Mouse (Mus musculus) hindbrain, embryonic 14.5 days (tissue): ENCODE results near the gene Urah. TPM values are rescaled to one million over a fixed set of nuclear protein-coding genes. Genes with fewer than 3 reads are reported as not detected.

Source experiments
- ATAC-seq: fragments of 200-750 bp; cut with Nextera tagmentation; 2 replicates; pipeline ENCODE4 v1.8.0; 2017; ENCODE audit warnings: moderate number of reproducible peaks, mild to moderate bottlenecking, moderate TSS enrichment, moderate library complexity; ENCODE audit not compliant: low FRiP score
- DNase-seq: peaks from one replicate; pipeline ENCODE4 v3.0.0-alpha.2; 2015; ENCODE audit warnings: low spot score
- H3K27ac ChIP-seq: fragments of 300-500 bp; sonication (generic); 2 replicates; pipeline ENCODE4 v1.5.1; 2014; ENCODE audit warnings: mild to moderate bottlenecking, moderate library complexity
- H3K27me3 ChIP-seq: fragments of 300-500 bp; sonication (generic); 2 replicates; pipeline ENCODE4 v1.6.1; 2014; ENCODE audit warnings: mild to moderate bottlenecking, low read length, mixed read lengths; ENCODE audit not compliant: control insufficient read depth, insufficient read depth
- H3K36me3 ChIP-seq: fragments of 300-500 bp; sonication (generic); replicated peaks from 2 replicates; pipeline ENCODE4 v1.6.1; 2014; ENCODE audit not compliant: control insufficient read depth, insufficient read depth
- H3K4me1 ChIP-seq: fragments of 300-500 bp; sonication (generic); replicated peaks from 2 replicates; pipeline ENCODE4 v1.6.1; 2014; ENCODE audit warnings: antibody characterized with exemption, low read length, mixed read lengths; ENCODE audit not compliant: control insufficient read depth, insufficient read depth
- H3K4me2 ChIP-seq: fragments of 300-500 bp; sonication (generic); replicated peaks from 2 replicates; pipeline ENCODE4 v1.6.1; 2014; ENCODE audit warnings: mild to moderate bottlenecking, moderate library complexity
- H3K4me3 ChIP-seq: fragments of 300-500 bp; sonication (generic); replicated peaks from 2 replicates; pipeline ENCODE4 v1.5.1; 2014; ENCODE audit warnings: mild to moderate bottlenecking, low read length
- H3K9ac ChIP-seq: fragments of 300-500 bp; sonication (generic); 2 replicates; pipeline ENCODE4 v1.6.1; 2014
- H3K9me3 ChIP-seq: fragments of 300-500 bp; sonication (generic); 2 replicates; pipeline ENCODE4 v1.6.1; 2016; ENCODE audit warnings: low read length; ENCODE audit not compliant: control insufficient read depth
- WGBS: fragments of 180-500 bp; shearing (Covaris S2); extraction: QIAGEN DNeasy Blood & Tissue Kit; methylation state at CpG from one replicate; pipeline ENCODE4 v1.1.7; 2014; 5-methylcytosine and 5-hydroxymethylcytosine counted together
- polyA plus RNA-seq: library from polyadenylated mRNA; unstranded; fragments of >200 nt; fragmentation: Nextera tagmentation; extraction: Ambion mirVana; gene quantifications from 2 replicates; pipeline ENCODE4 v1.2.1, GENCODE M21; 2014

The Urah gene
- polyA plus RNA-seq, 1 experiment from 2014 or later = 0.31 TPM

DNA sequence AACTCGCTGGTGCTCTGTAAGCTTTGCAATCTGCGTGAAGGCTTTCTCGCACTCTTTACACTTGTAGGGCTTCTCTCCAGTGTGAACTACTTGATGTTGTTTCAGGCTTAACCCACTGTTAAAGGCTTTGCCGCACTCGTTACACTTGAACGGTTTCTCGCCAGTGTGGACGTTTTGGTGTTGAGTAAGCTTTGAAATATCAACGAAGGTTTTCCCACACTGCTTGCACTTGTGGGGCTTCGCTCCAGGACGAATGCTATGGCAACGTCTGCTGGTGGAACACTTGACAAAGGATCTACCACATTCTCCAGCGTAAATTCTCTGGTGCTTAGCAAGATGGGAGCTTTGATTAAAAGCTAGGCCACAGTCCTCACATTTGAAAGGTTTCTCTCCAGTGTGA, 23.1 kb upstream of the Urah start:
- no peak overlapping the region for H3K9ac ChIP-seq
- no peaks in the 10 kb centered on the region for H3K9me3 ChIP-seq
- H3K36me3 ChIP-seq = peaks cover 41% of the 10 kb centered on the region
- H3K27ac ChIP-seq = 0 out of 2 replicates have a peak overlapping the region, but pooled peaks have one; percentile 22
- WGBS = 79% methylated on average over 13 of the region's 13 CpGs
- H3K4me2 ChIP-seq = no peak overlapping the region
- no peaks in the 10 kb centered on the region for H3K27me3 ChIP-seq
- ATAC-seq (no peak), DNase-seq (no peak)
- no peak overlapping the region for H3K4me3 ChIP-seq
- H3K4me1 ChIP-seq = no peaks in the 10 kb centered on the region

DNA sequence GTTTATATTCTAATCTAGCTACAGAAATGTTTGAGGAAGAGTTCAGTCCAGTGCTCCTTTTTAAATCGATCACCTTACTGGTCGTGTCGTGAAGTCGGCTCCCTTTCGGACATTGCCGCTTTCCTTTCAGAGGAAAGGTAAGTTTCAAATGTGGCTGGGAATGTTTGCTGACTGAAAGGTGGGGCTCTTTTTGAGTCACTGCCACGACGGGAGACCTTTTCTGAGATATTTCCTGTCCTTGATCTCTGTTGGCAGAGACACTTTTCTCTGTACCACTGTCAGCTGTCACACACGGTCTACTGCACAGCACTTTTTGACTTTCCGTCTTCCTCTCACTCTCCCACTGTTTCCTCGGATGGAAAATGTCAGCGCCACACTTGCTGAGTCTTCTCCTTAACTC, 22.0 kb upstream of the Urah start:
- no peaks in the 10 kb centered on the region for H3K9me3 ChIP-seq
- H3K4me2 ChIP-seq = no peak overlapping the region
- ATAC-seq = no peak
- no peak for DNase-seq
- 0 out of 2 replicates have a peak, but pooled peaks cover 3% of the 10 kb centered on the region for H3K4me1 ChIP-seq
- no peak overlapping the region for H3K4me3 ChIP-seq
- no peak overlapping the region for H3K9ac ChIP-seq
- H3K27me3 ChIP-seq = no peaks in the 10 kb centered on the region
- H3K36me3 ChIP-seq = peaks cover 42% of the 10 kb centered on the region
- WGBS = 94% methylated on average over 12 of the region's 12 CpGs
- H3K27ac ChIP-seq = no peak overlapping the region

GRCm38 (mm10) chr7:140820173-140820572, 14.6 kb upstream of the Urah start:
- WGBS = 55% methylated on average over 4 of the region's 4 CpGs
- Histone ChIP-seq H3K9ac (no peak overlapping the region), H3K27me3 (no peaks in the 10 kb centered on the region), H3K4me2 (peak overlapping the region; percentile 63), H3K36me3 (peaks cover 7% of the 10 kb centered on the region; the same call in 1 of the 2 replicates), H3K9me3 (no peaks in the 10 kb centered on the region), H3K27ac (no peak overlapping the region), H3K4me3 (no peak overlapping the region; the same call in 1 of the 2 replicates), H3K4me1 (peaks cover 17% of the 10 kb centered on the region; the same call in 1 of the 2 replicates)
- DNase-seq (no peak), ATAC-seq (no peak)

GRCm38 (mm10) chr7:140821305-140821652, 13.5 kb upstream of the Urah start:
- H3K9ac ChIP-seq = peak overlapping the region; percentile 87
- 45% methylated on average over 5 of the region's 5 CpGs for WGBS
- ATAC-seq (peak; percentile 60), DNase-seq (no peak)
- peaks cover 17% of the 10 kb centered on the region; the same call in 1 of the 2 replicates for H3K4me1 ChIP-seq
- H3K27me3 ChIP-seq = no peaks in the 10 kb centered on the region
- H3K36me3 ChIP-seq = peaks cover 7% of the 10 kb centered on the region; the same call in 1 of the 2 replicates
- no peaks in the 10 kb centered on the region for H3K9me3 ChIP-seq
- peak overlapping the region; percentile 63 for H3K4me2 ChIP-seq
- peak overlapping the region; percentile 95 for H3K27ac ChIP-seq
- peak overlapping the region; percentile 75 for H3K4me3 ChIP-seq

DNA sequence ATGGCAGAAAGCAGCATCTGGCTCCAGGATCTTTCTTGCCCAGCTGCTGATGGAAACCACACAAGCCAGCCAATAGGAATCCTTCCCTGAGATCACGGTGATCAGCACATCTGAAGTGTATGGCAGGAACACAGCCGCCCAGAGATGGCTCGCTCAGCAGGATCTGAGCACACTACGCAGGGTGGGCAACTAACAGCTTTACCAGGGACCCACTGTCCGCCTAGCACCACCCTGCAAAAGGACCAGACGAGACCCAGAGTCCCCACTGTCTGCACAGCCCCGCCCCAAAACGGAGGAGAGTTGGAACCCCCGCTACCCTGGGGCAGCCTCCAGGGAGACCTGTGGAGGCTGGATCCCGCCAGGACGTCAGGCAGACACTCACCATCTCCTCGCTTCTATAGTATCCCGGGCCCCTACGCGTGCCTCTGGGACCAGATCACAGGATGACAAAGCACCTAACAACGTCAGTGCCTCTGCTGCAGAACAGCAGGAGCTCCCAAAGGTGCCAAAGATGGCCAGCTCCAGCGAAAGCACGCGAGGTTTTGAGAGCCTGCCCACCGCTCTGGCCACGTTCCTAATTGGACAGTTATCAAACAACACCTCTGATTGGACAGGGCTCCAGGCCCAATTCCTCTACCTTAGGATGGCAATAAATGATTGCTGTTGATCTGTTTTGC, 13.0 kb upstream of the Urah start, which contains the start of gene Zfp941:
Gene Zfp941 (minus strand): TSS at position 526 of the 677 bp plus-strand sequence.
- DNase-seq (peak; percentile 84), ATAC-seq (peak; percentile 93)
- Histone ChIP-seq H3K9ac (peak within 1 kb of the TSS; percentile 87), H3K9me3 (no peaks in the 10 kb centered on the region), H3K27ac (peak within 1 kb of the TSS; percentile 95), H3K36me3 (peaks cover 7% of the 10 kb centered on the region; the same call in 1 of the 2 replicates), H3K4me1 (peaks cover 17% of the 10 kb centered on the region; the same call in 1 of the 2 replicates), H3K27me3 (no peaks in the 10 kb centered on the region), H3K4me3 (peak within 1 kb of the TSS; percentile 75), H3K4me2 (peak within 1 kb of the TSS; percentile 63)
- 2% methylated on average over 21 of the region's 21 CpGs for WGBS

DNA sequence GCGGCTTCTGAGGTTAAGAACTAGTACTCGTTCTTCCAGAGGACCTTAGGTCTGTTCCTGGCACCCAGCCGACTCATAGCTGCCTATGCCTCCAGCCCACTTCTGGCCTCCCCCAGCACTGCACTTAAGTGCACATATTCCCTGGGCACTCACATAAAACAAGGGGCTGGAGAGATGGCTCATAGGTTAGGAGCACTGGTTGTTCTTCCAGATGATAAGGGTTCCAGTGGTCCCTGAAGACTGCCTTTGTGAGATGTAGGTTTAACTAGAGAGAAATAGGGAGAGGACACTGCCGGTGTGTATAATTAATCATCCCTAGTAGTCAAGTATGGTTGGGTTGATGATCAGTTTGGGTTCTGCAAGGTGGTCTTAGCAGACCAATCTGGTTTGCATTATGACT, 12.1 kb upstream of the Urah start:
- no peaks in the 10 kb centered on the region for H3K27me3 ChIP-seq
- 94% methylated on average over 4 of the region's 4 CpGs for WGBS
- H3K4me3 ChIP-seq = no peak overlapping the region
- no peaks in the 10 kb centered on the region for H3K9me3 ChIP-seq
- no peak overlapping the region for H3K9ac ChIP-seq
- no peak overlapping the region for H3K4me2 ChIP-seq
- ATAC-seq (no peak), DNase-seq (no peak)
- peaks cover 14% of the 10 kb centered on the region; the same call in 1 of the 2 replicates for H3K4me1 ChIP-seq
- H3K36me3 ChIP-seq = peaks cover 7% of the 10 kb centered on the region; the same call in 1 of the 2 replicates
- H3K27ac ChIP-seq = no peak overlapping the region

DNA sequence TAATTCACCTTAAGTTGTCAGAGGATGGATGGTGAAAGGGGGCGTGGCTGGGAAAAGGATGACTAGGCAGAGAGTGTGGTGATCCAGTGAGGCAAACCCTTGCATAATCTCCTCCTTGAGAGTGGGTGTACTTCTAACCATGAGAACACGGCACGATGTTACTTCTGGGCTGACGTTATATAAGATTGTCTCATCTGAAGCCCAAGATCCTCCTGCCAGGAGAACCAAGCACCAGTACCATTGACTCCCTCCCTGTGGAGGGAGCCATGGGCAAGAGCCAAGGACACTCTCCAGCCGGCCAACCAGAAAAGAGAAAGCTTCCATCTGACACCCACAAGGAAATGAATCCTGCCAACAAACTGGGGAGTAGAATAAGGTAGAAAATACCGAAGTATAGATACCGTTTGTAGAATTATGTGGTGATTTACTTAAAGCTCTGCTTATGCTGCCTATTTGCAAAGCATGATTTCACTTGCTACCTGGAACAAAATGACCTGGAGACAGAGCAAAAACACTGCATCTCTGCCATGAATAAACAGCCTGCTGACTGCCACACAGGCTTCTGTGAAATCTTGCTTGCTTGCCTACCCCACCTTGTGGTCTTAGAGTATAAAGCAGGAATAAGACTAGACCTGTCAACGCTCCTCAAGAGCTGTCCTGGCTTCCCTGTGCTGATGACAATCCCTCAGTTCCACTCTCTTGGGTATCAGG, 6.5 kb upstream of the Urah start:
- Histone ChIP-seq H3K4me2 (no peak overlapping the region; the same call in 1 of the 2 replicates), H3K9ac (no peak overlapping the region), H3K4me1 (no peaks in the 10 kb centered on the region), H3K27ac (no peak overlapping the region), H3K9me3 (no peaks in the 10 kb centered on the region), H3K4me3 (no peak overlapping the region), H3K36me3 (no peaks in the 10 kb centered on the region), H3K27me3 (no peaks in the 10 kb centered on the region)
- WGBS = 39% methylated on average over 8 of the region's 8 CpGs
- DNase-seq (peak; percentile 74), ATAC-seq (peak; percentile 34; the same call in 1 of the 2 replicates)

DNA sequence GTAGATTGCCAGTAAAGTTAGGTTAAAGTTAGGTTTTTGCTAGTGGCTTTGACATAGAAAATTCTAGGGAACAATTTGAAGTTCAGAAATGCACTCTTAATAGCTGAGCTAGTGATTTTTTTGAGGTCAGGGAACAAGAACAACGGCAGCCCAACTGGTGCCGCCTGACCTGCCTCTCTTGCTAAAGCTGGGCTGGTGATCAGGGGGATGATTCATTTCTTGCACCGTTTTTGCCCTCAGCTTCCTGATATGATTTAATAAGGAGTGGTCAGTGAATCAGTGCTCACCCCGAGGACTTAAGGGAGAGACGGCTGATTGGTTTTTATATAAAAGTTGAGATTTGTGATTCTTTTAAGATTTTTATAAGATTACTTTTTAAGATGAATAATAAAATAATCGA, 3.4 kb upstream of the Urah start:
- Histone ChIP-seq H3K4me3 (no peak overlapping the region), H3K4me1 (no peaks in the 10 kb centered on the region), H3K4me2 (no peak overlapping the region), H3K27ac (no peak overlapping the region), H3K36me3 (no peaks in the 10 kb centered on the region), H3K27me3 (no peaks in the 10 kb centered on the region), H3K9ac (no peak overlapping the region), H3K9me3 (no peaks in the 10 kb centered on the region)
- WGBS = 64% methylated on average over 6 of the region's 6 CpGs
- DNase-seq (no peak), ATAC-seq (no peak)

DNA sequence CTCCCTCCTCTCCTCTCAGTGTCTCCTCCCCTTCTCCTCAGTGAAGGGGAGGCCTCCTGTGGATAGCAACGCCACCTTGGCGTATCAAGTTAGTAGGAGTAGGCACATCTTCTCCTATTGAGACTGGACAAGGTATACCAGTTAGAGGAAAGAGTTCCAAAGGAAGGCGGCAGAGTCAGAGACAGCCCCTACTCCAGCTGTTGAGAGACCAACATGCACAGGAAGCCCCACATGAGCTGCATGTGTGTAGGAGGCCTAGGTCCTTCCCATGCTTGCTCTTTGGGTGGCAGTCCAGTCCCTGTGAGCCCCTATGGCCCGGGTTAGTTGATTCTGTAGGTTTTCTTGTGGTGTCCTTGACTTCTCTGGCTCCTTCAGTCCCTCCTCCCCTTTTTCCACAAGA, 1.5 kb upstream of the Urah start:
- Histone ChIP-seq H3K27ac (no peak overlapping the region), H3K4me3 (no peak overlapping the region), H3K36me3 (no peaks in the 10 kb centered on the region), H3K9me3 (no peaks in the 10 kb centered on the region), H3K4me2 (no peak overlapping the region), H3K4me1 (no peaks in the 10 kb centered on the region), H3K27me3 (no peaks in the 10 kb centered on the region), H3K9ac (no peak overlapping the region)
- DNase-seq = no peak
- ATAC-seq = no peak
- WGBS = 81% methylated on average over 4 of the region's 4 CpGs
